Mouse (Mus musculus) cerebellum, adult 9-10 months (tissue): Measurements from ENCODE around the gene Olfr183.
"Not testable (repeated sequence)": the region's sequence is repeated elsewhere in the genome, so short reads cannot be mapped to it uniquely, and the experiment has no call there.

Experiments used
- DNase-seq: peaks from one replicate; pipeline ENCODE4 v3.0.0; 2022

Olfr183 gene

GRCm38 (mm10) chr16:58995057-58995456 lies at the start of gene Olfr183:
Gene Olfr183, plus strand, starts transcription at chr16:58995357.
- DNase-seq, result no peak

- DNase-seq, result no peak
Measured at GRCm38 (mm10) chr16:59007146-59007545, 12.0 kb downstream of the Olfr183 start.

GRCm38 (mm10) chr16:59013357-59014018 lies 18.3 kb downstream of the Olfr183 start:
- DNase-seq, result no peak

DNA sequence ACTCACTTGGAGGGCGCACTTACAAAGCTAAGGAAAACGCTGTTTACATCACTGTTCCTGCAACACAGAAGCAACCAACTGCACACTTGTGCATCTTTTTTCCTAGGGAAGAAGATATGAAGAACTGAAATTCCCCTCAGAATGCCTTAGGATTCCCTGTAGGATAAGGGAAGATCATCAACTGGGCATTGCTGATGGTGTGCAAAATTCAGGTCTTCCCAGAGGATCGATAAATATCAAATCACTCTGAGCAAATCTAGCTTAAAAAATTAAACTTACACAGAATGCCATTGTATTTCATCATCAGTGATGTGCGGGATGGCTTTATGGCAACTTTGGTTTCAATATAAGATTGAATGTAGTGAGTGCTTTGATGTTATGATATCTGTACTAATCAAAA lies 35.0 kb downstream of the Olfr183 start, which contains the start of gene Olfr186:
TSS of gene Olfr186 (minus strand) at position 101 of the 400 bp plus-strand sequence.
- DNase-seq, result no peak

DNA sequence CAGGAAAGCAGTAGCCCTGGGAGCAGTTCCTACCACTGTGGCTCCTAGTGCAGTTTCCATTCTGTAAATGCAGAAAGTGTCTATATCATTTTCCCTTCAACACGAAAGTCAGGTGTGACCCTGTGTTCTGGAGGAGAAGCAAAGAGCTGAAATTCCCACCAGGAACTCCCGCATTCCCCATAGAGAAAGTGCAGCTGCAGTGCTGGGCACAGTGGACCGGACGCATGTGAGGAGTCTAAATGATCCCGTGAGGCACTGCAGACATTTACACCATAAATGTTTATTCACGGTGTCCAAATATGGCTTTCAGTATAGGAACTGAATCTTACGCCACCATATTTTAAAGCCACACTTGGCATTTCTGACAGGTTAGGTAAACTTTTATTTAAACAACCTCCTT lies 44.6 kb downstream of the Olfr183 start, which contains the start of gene Olfr187:
TSS of gene Olfr187 (minus strand) at position 58 of the 400 bp plus-strand sequence.
- no peak for DNase-seq

GRCm38 (mm10) chr16:59045835-59046234 lies 50.7 kb downstream of the Olfr183 start:
- no peak for DNase-seq

DNA sequence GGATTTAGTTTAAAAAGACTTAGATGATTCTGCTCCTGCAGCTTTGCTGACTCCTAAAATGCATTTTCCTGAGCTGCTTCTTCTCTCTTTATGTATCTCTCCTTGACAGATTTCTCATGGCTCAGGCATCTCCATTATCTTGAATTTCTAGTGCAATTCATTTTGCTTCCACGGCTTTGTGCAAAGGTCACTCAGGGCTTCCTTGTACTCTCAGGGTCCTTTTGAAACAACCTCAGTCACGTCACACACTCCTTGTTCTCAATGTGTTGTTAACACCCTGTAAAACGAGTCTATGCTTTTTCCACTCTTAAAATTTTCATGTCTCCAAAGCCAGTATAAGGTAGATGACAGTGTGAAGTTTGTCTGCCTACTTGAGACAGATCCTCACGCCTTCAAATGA lies 52.4 kb downstream of the Olfr183 start:
- DNase-seq, result no peak

DNA sequence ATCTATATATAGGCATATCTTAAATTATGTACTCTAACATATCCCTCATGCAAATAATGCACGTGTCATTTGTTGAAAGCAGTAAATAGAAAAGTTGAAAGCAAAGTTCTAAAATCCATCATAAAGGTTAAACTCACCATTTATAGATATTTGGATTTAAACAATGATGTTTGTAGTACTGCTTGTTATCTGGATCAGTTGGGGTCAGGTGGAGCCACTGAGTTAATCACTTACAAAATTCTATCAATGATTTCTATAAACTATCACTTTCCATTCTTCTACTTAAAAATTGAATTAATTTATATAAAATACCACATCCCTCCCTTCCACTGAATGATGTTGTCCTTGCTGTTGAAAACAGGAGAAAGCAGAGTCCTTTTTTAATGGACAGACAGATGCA lies 53.7 kb downstream of the Olfr183 start:
- no peak for DNase-seq

GRCm38 (mm10) chr16:59049286-59049685 lies 54.1 kb downstream of the Olfr183 start:
- not testable (repeated sequence) for DNase-seq
